Mouse (Mus musculus): ENCODE data around the gene Gnas. TPM values are rescaled to one million over a fixed set of nuclear protein-coding genes. Genes with fewer than 3 reads are reported as not detected.
A peak's percentile ranks its signal among the peaks of the same experiment; 100 is the strongest.

Gene Gnas
- polyA plus RNA-seq, 1 experiment: 1,078 TPM

GRCm38 (mm10) chr2:174391936-174392335 is 107.8 kb downstream of the Gnas start:
- H3K4me3 ChIP-seq (ENCODE audit: insufficient read depth, poor library complexity, severe bottlenecking): no peak overlapping the region
- H3ac ChIP-seq (ENCODE audit: control insufficient read depth, insufficient read length, low read depth): no peak overlapping the region
- no peaks in the 10 kb centered on the region for H3K79me3 ChIP-seq (ENCODE audit: low read depth)
- no peak for TF ChIP-seq MAX (IDR thresholded peaks at IDR 0.05)
- TF ChIP-seq USF1 (IDR thresholded peaks at IDR 0.05; ENCODE audit: low read depth): peak; percentile 44
- H3K36me3 ChIP-seq (ENCODE audit: control insufficient read depth, insufficient read depth): no peaks in the 10 kb centered on the region
- H3K27me3 ChIP-seq (ENCODE audit: control insufficient read depth, insufficient read depth, insufficient read length): no peaks in the 10 kb centered on the region
- no peaks in the 10 kb centered on the region for H3K79me2 ChIP-seq (ENCODE audit: control insufficient read depth, insufficient read depth)

GRCm38 (mm10) chr2:174392554-174392953 is 108.4 kb downstream of the Gnas start:
- no peaks in the 10 kb centered on the region for H3K27me3 ChIP-seq (ENCODE audit: control insufficient read depth, insufficient read depth, insufficient read length)
- no peaks in the 10 kb centered on the region for H3K36me3 ChIP-seq (ENCODE audit: control insufficient read depth, insufficient read depth)
- no peaks in the 10 kb centered on the region for H3K79me3 ChIP-seq (ENCODE audit: low read depth)
- no peak overlapping the region for H3ac ChIP-seq (ENCODE audit: control insufficient read depth, insufficient read length, low read depth)
- H3K4me3 ChIP-seq (ENCODE audit: insufficient read depth, poor library complexity, severe bottlenecking): no peak overlapping the region
- no peaks in the 10 kb centered on the region for H3K79me2 ChIP-seq (ENCODE audit: control insufficient read depth, insufficient read depth)
- TF ChIP-seq MAX (IDR thresholded peaks at IDR 0.05) (no peak), USF1 (IDR thresholded peaks at IDR 0.05; ENCODE audit: low read depth) (no peak), CEBPB (IDR thresholded peaks at IDR 0.05; ENCODE audit: low read depth) (no peak), MYOG (IDR thresholded peaks at IDR 0.05; ENCODE audit: control insufficient read depth, extremely low read depth, insufficient read length) (no peak), FOSL1 (IDR thresholded peaks at IDR 0.05; ENCODE audit: insufficient read depth, low read length, poor library complexity, severe bottlenecking) (no peak), MYOD1 (IDR thresholded peaks at IDR 0.05; ENCODE audit: control insufficient read depth, insufficient read length, low read depth) (no peak), CTCF (IDR thresholded peaks at IDR 0.05; ENCODE audit: control insufficient read depth, insufficient read depth, insufficient read length) (no peak)

DNA sequence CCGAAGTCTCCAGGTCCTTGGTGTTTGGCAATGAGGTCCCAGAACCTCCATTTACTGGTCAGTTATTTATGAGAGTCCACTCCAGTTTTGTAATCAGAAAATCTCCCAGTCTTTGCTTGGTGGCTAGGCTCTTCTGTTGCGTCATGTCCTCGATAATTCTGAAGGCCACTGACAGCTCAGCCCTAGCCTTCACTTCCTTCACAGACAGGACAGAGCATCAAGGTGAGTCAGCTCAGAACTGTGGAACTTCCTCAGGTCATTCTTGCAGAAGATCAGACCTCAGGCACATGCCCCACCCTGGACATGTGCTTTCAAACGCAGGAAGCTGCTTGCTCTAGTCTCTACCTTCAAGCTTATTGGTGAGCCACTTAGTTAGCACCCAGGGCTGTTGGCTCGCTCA is 109.3 kb downstream of the Gnas start:
- no peaks in the 10 kb centered on the region for H3K36me3 ChIP-seq (ENCODE audit: control insufficient read depth, insufficient read depth)
- H3ac ChIP-seq (ENCODE audit: control insufficient read depth, insufficient read length, low read depth): no peak overlapping the region
- no peaks in the 10 kb centered on the region for H3K79me2 ChIP-seq (ENCODE audit: control insufficient read depth, insufficient read depth)
- no peaks in the 10 kb centered on the region for H3K27me3 ChIP-seq (ENCODE audit: control insufficient read depth, insufficient read depth, insufficient read length)
- TF ChIP-seq MAX (IDR thresholded peaks at IDR 0.05): no peak
- TF ChIP-seq CTCF (IDR thresholded peaks at IDR 0.05; ENCODE audit: control insufficient read depth, insufficient read depth, insufficient read length): no peak
- no peak for TF ChIP-seq MYOD1 (IDR thresholded peaks at IDR 0.05; ENCODE audit: control insufficient read depth, insufficient read length, low read depth)
- TF ChIP-seq CEBPB (IDR thresholded peaks at IDR 0.05; ENCODE audit: low read depth): no peak
- TF ChIP-seq USF1 (IDR thresholded peaks at IDR 0.05; ENCODE audit: low read depth): no peak
- no peak for TF ChIP-seq MYOG (IDR thresholded peaks at IDR 0.05; ENCODE audit: control insufficient read depth, extremely low read depth, insufficient read length)
- TF ChIP-seq FOSL1 (IDR thresholded peaks at IDR 0.05; ENCODE audit: insufficient read depth, low read length, poor library complexity, severe bottlenecking): no peak
- no peak overlapping the region for H3K4me3 ChIP-seq (ENCODE audit: insufficient read depth, poor library complexity, severe bottlenecking)
- H3K79me3 ChIP-seq (ENCODE audit: low read depth): no peaks in the 10 kb centered on the region

Small RNA genes within 50 kb of the gene (microRNA-seq; reads per million reads assigned to microRNA genes)
- gene Gm27591 (ENCODE audit: borderline microRNAs expressed): not detected
- gene Mir296 (ENCODE audit: borderline microRNAs expressed): 1,117 reads per million, percentile 87 among the genes with 10 or more reads in this experiment
- gene Mir298 (ENCODE audit: borderline microRNAs expressed): 1,527 reads per million, percentile 88 among the genes with 10 or more reads in this experiment

Other genes with a start within 250 kb of the Gnas start
- gene Stx16, start 208.0 kb upstream of the Gnas start, polyA plus RNA-seq (2012; fragmentation: generic; extraction: Trizol): 9.8 TPM
- gene Npepl1, start 174.0 kb upstream of the Gnas start, polyA plus RNA-seq (2012; fragmentation: generic; extraction: Trizol): 50.6 TPM
- gene Gm20721, start 62.4 kb downstream of the Gnas start, polyA plus RNA-seq (2012; fragmentation: generic; extraction: Trizol): 2.9 TPM
- gene Nelfcd, start 131.5 kb downstream of the Gnas start, polyA plus RNA-seq (2012; fragmentation: generic; extraction: Trizol): 60.0 TPM
- gene Ctsz, start 154.7 kb downstream of the Gnas start, polyA plus RNA-seq (2012; fragmentation: generic; extraction: Trizol): 188 TPM
- gene Tubb1, start 166.4 kb downstream of the Gnas start, polyA plus RNA-seq (2012; fragmentation: generic; extraction: Trizol): not detected
- gene Atp5e, start 179.8 kb downstream of the Gnas start, polyA plus RNA-seq (2012; fragmentation: generic; extraction: Trizol): 827 TPM
- 90.0 TPM for gene Prelid3b, start 188.8 kb downstream of the Gnas start, polyA plus RNA-seq (2012; fragmentation: generic; extraction: Trizol)